Mouse (Mus musculus) midbrain, embryonic 11.5 days (tissue): ENCODE measurements around the gene Pafah1b2. TPM values are rescaled to one million over a fixed set of nuclear protein-coding genes. Genes with fewer than 3 reads are reported as not detected.

ENCODE experiments used
- ATAC-seq: fragments of 200-750 bp; cut with Nextera tagmentation; 2 replicates; pipeline ENCODE4 v1.8.0; 2017; ENCODE audit warnings: moderate TSS enrichment, moderate library complexity; ENCODE audit not compliant: low FRiP score
- DNase-seq: peaks from one replicate; pipeline ENCODE4 v3.0.0; 2015; ENCODE audit warnings: low spot score; ENCODE audit errors: missing footprints
- H3K27ac ChIP-seq: fragments of 300-500 bp; sonication (generic); 2 replicates; pipeline ENCODE4 v1.5.1; 2014; ENCODE audit warnings: low read depth, low read length
- H3K27me3 ChIP-seq: fragments of 300-500 bp; sonication (generic); 2 replicates; pipeline ENCODE4 v1.6.1; 2014; ENCODE audit warnings: mild to moderate bottlenecking, low read length, moderate library complexity, mixed read lengths; ENCODE audit not compliant: control insufficient read depth, insufficient read depth
- H3K36me3 ChIP-seq: fragments of 300-500 bp; sonication (generic); 2 replicates; pipeline ENCODE4 v1.6.1; 2014; ENCODE audit warnings: mild to moderate bottlenecking, low read length, moderate library complexity, mixed read lengths; ENCODE audit not compliant: control insufficient read depth, insufficient read depth
- H3K4me1 ChIP-seq: fragments of 300-500 bp; sonication (generic); 2 replicates; pipeline ENCODE4 v1.6.1; 2014; ENCODE audit warnings: low read length; ENCODE audit not compliant: control insufficient read depth, insufficient read depth
- H3K4me2 ChIP-seq: fragments of 300-500 bp; sonication (generic); 2 replicates; pipeline ENCODE4 v1.6.1; 2014; ENCODE audit warnings: mild to moderate bottlenecking, moderate library complexity
- H3K4me3 ChIP-seq: fragments of 300-500 bp; sonication (generic); 2 replicates; pipeline ENCODE4 v1.5.1; 2014; ENCODE audit warnings: low read depth, low read length
- H3K9ac ChIP-seq: fragments of 300-500 bp; sonication (generic); 2 replicates; pipeline ENCODE4 v1.6.1; 2014; ENCODE audit warnings: low read length
- H3K9me3 ChIP-seq: fragments of 300-500 bp; sonication (generic); 2 replicates; pipeline ENCODE4 v1.6.1; 2016; ENCODE audit warnings: low read length; ENCODE audit not compliant: control insufficient read depth
- whole genome bisulfite sequencing: fragments of 180-500 bp; shearing (Covaris S2); extraction: QIAGEN DNeasy Blood & Tissue Kit; methylation state at CpG from one replicate; pipeline ENCODE4 v1.1.7; 2014; 5-methylcytosine and 5-hydroxymethylcytosine counted together
- polyA plus RNA-seq: library from polyadenylated mRNA; unstranded; fragments of >200 nt; fragmentation: Nextera tagmentation; extraction: Ambion mirVana; gene quantifications from 2 replicates; pipeline ENCODE4 v1.2.1, GENCODE M21; 2014

Gene Pafah1b2
- polyA plus RNA-seq, 1 experiment from 2014 or later: 274 TPM

DNA sequence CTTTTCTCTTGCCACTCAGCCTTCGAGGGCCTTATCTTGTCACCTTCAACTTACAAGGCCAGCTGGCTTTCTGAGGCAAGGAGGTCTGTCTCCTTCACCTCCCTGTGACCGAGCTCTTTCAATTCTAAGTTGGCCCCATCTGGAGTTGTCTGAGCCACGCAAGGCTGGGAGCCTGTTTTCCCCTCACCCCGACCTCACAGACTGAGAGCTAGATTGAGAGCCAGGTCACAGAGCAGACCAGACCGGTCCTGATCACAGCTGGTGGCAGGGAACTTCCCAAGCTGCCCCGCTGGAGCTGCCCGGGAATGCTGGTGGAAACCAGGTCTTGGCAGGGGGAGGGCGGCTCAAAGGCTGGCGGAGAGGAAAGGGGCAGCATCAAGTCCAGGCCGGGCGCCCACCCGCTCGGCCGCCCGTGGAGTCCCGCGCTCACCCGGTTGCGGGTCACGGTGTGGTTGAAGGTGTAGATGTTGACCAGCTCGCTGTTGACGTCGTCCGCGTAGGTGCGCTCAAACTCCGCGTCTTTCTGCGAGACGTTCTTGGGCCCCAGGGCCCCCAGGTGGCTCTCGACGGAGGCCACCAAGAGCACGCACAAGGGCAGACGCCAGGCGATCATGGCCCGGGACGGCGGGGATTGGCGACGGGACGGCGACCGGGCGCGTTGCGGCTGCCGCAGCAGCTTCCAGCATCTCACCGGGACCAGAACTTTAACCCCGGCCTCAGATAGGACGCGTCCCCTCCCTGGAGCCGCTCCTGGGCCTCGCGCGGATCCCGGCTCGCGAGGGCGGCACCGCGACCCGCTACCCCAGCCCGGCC lies 58.0 kb downstream of the Pafah1b2 start:
- no peaks in the 10 kb centered on the region for H3K9me3 ChIP-seq
- peak overlapping the region; percentile 92 for H3K4me2 ChIP-seq
- peak overlapping the region; percentile 90 for H3K9ac ChIP-seq
- peak; percentile 61 for ATAC-seq
- peak overlapping the region; percentile 60; the same call in 1 of the 2 replicates for H3K27ac ChIP-seq
- 1% methylated on average over 47 of the region's 63 CpGs for WGBS
- H3K27me3 ChIP-seq: no peaks in the 10 kb centered on the region
- peaks cover 13% of the 10 kb centered on the region for H3K4me1 ChIP-seq
- DNase-seq: peak; percentile 93
- H3K4me3 ChIP-seq: peak overlapping the region; percentile 72
- peaks cover 2% of the 10 kb centered on the region; the same call in 1 of the 2 replicates for H3K36me3 ChIP-seq

DNA sequence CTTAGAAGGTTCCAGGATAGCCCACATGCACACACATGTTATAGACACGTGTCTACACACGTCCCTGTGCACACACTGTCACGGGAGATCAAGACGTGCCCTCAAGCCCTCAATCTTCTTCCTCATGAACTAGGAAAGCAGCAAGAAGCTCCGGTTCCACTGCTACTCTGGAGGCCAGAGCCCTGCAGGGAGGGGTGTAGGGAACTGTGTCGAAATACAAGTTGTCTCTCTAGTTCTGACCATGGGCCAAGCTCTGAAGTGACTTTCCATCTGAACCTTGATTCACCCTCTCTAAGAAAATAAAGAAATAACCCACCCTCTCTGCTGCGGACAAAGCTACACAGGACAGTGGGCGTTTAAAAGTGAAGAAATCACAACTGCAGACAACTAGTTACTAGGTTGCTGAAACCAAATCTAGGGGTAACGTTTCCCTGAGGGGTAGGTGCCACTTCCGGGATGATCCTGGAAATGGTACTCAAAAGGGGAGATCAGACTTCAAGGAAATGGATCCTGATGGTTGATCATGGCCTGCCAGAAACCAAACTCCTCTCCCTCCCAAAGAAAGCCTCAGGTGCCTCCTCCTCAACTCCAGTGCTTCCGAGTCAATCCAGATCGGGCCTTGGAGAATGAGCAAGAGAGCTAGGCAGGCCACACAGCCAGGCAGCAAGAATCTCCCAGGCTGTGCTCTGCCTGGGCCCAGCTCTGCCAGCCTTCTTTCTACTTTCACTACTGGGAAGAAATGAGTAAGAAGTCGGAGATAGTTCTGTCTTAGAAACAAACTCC lies 58.8 kb downstream of the Pafah1b2 start:
- peak overlapping the region; percentile 92 for H3K4me2 ChIP-seq
- H3K4me3 ChIP-seq: peak overlapping the region; percentile 72
- no peaks in the 10 kb centered on the region for H3K27me3 ChIP-seq
- no peaks in the 10 kb centered on the region for H3K9me3 ChIP-seq
- peak overlapping the region; percentile 90 for H3K9ac ChIP-seq
- no peak for DNase-seq
- H3K27ac ChIP-seq: no peak overlapping the region
- ATAC-seq: no peak
- peaks cover 13% of the 10 kb centered on the region for H3K4me1 ChIP-seq
- H3K36me3 ChIP-seq: peaks cover 2% of the 10 kb centered on the region; the same call in 1 of the 2 replicates
- 66% methylated on average over 13 of the region's 13 CpGs for WGBS

GRCm38 (mm10) chr9:45952890-45953289 lies 59.6 kb downstream of the Pafah1b2 start:
- Histone ChIP-seq H3K36me3 (peaks cover 2% of the 10 kb centered on the region; the same call in 1 of the 2 replicates), H3K9me3 (no peaks in the 10 kb centered on the region), H3K27me3 (no peaks in the 10 kb centered on the region), H3K27ac (no peak overlapping the region), H3K4me2 (no peak overlapping the region), H3K9ac (no peak overlapping the region), H3K4me3 (no peak overlapping the region), H3K4me1 (peaks cover 13% of the 10 kb centered on the region)
- ATAC-seq (no peak), DNase-seq (no peak)
- WGBS: 81% methylated on average over 7 of the region's 7 CpGs

DNA sequence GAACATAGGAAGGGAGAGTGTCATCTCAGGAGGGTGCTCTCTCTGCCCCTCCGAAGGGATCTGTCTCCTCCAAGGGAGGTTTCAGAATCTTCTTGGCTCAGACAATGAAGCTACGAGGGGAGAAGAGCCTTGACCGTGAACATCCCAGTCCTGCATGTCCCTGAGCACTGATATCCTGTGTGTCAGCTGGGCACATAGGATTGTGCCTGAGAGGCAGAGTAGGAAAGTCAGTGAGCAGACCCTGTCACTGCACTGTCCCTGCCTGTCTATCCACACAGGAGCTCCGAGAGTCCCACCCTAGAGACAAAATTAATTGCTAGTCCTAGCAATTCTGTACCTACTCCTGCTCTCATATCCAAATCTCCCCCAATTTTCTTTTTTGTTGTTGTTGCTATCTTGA lies 60.4 kb downstream of the Pafah1b2 start:
- H3K36me3 ChIP-seq: peaks cover 2% of the 10 kb centered on the region; the same call in 1 of the 2 replicates
- no peak overlapping the region for H3K4me2 ChIP-seq
- no peak overlapping the region for H3K27ac ChIP-seq
- no peaks in the 10 kb centered on the region for H3K27me3 ChIP-seq
- no peak overlapping the region for H3K4me3 ChIP-seq
- no peaks in the 10 kb centered on the region for H3K9me3 ChIP-seq
- peaks cover 13% of the 10 kb centered on the region for H3K4me1 ChIP-seq
- WGBS: 95% methylated on average over 4 of the region's 4 CpGs
- ATAC-seq (no peak), DNase-seq (no peak)
- H3K9ac ChIP-seq: no peak overlapping the region

DNA sequence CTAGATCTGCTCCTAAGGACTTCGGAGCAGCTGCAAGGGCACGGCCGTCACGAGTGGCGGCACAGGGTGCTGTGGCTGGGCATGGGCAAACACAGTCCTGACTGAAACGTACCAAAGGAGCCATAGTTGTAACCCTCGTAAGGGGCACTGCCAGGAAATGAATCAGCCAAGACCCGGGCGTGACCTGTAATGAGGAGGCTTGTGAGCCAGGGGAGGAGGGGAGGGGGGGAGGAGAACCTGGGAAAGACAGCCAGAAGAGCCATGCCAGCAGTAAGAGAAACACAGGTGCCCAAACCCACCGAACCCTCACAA lies 65.7 kb downstream of the Pafah1b2 start:
- Histone ChIP-seq H3K36me3 (peaks cover 10% of the 10 kb centered on the region; the same call in 1 of the 2 replicates), H3K9me3 (no peaks in the 10 kb centered on the region), H3K4me1 (no peaks in the 10 kb centered on the region), H3K27me3 (no peaks in the 10 kb centered on the region), H3K4me3 (no peak overlapping the region), H3K9ac (no peak overlapping the region), H3K27ac (no peak overlapping the region), H3K4me2 (no peak overlapping the region)
- 86% methylated on average over 10 of the region's 10 CpGs for WGBS
- no peak for ATAC-seq
- DNase-seq: no peak

DNA sequence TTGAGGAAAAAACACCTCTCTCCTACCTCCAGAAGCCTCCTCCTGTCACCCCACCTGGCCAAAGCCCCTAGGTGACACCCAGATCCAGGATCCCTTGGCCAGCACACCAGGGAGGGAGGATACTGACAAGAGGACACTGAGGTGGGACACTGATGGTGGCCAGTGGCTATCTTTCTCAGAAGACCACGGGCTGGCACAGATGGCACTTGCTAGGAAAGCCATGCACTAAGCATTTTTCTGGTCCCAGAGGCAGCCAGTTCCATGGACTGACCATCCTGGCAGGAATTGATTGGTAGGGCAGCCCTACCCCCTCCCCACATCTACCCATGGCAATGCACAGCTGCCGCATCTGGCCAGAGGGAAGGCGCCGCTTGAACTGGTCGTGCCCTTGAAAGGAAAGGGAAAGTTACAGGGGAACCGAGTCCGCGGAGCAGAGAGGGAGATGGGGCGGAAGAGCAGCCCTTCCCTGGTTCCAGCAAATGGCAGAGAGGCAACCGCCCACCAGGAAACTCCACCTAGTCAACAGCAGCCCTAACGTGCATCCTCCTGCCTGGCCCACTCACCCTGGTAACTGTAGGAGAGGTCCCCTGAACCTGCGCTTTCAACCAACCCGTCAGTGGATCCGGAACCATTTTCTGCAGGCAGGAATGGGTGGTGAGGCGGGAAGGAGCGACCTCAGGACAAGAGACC lies 66.2 kb downstream of the Pafah1b2 start:
- WGBS: 88% methylated on average over 16 of the region's 16 CpGs
- peaks cover 10% of the 10 kb centered on the region; the same call in 1 of the 2 replicates for H3K36me3 ChIP-seq

GRCm38 (mm10) chr9:45945721-45946120 lies 66.8 kb downstream of the Pafah1b2 start:
- H3K36me3 ChIP-seq: peaks cover 10% of the 10 kb centered on the region; the same call in 1 of the 2 replicates
- no peaks in the 10 kb centered on the region for H3K27me3 ChIP-seq
- no peak overlapping the region for H3K4me3 ChIP-seq
- H3K27ac ChIP-seq: no peak overlapping the region
- H3K9ac ChIP-seq: no peak overlapping the region
- 92% methylated on average over 13 of the region's 13 CpGs for WGBS
- H3K9me3 ChIP-seq: no peaks in the 10 kb centered on the region
- H3K4me2 ChIP-seq: no peak overlapping the region
- H3K4me1 ChIP-seq: no peaks in the 10 kb centered on the region
- ATAC-seq (no peak), DNase-seq (no peak)

More for the DNA sequence above, 66.2 kb downstream of the Pafah1b2 start:
- DNase-seq (no peak), ATAC-seq (no peak)
- H3K9me3 ChIP-seq: no peaks in the 10 kb centered on the region
- H3K4me3 ChIP-seq: no peak overlapping the region
- H3K9ac ChIP-seq: no peak overlapping the region
- no peak overlapping the region for H3K27ac ChIP-seq
- no peaks in the 10 kb centered on the region for H3K27me3 ChIP-seq
- no peaks in the 10 kb centered on the region for H3K4me1 ChIP-seq
- no peak overlapping the region for H3K4me2 ChIP-seq

DNA sequence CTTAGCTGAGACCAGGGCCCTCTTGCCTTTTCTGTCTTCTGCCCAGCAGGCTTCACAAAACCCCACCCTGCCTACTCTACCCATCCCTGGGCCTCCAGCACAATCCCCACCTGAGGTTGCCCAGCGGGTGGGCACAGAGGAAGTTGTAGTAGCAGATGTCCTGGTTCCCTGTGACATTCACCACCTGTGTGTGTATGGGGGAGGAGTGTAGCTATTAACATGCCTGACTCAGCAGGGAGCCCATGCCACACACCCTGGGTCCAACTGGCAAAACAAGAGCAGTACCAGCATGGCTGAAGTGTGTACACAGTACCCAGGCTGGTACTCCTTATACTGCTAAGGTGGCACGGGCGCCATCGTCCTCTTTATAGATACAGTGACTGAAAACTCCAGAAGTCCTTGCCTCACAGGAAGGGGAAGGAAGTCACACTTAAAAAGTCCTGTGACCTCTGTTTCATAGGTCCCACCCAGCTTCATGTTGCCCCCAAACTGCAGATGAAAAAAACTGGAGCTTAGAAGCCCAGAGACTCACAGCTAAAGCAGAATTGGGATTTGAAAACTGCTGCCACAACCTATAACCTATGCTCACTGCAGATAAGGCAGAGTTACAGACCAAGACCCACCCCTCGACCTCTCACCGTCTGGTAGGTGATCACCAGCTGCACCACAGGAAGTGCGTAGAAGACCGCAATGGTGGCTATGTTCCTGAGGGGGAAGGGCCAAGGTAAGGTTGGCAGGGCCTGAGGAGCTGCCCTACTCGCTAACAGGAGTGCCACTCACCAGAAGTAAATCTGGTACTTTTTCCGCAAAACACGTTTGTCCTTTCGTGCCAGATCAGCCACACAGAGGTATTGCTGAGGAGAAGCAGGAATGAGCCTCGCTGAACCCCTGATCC lies 67.7 kb downstream of the Pafah1b2 start:
- peaks cover 8% of the 10 kb centered on the region; the same call in 1 of the 2 replicates for H3K36me3 ChIP-seq

More for the DNA sequence above, 67.7 kb downstream of the Pafah1b2 start:
- H3K4me3 ChIP-seq: no peak overlapping the region
- no peak for ATAC-seq
- no peak overlapping the region for H3K4me2 ChIP-seq
- no peaks in the 10 kb centered on the region for H3K9me3 ChIP-seq
- no peaks in the 10 kb centered on the region for H3K4me1 ChIP-seq
- H3K9ac ChIP-seq: no peak overlapping the region
- no peaks in the 10 kb centered on the region for H3K27me3 ChIP-seq
- no peak overlapping the region for H3K27ac ChIP-seq
- WGBS: 90% methylated on average over 13 of the region's 13 CpGs
- no peak for DNase-seq
